Mouse (Mus musculus) midbrain, postnatal 0 days (tissue): Measurements from ENCODE around the gene Sec22a. TPM values are rescaled to one million over a fixed set of nuclear protein-coding genes. Genes with fewer than 3 reads are reported as not detected.

Experiments used
- ATAC-seq: fragments of 200-750 bp; cut with Nextera tagmentation; 2 replicates; pipeline ENCODE4 v1.8.0; 2017; ENCODE audit warnings: moderate number of reproducible peaks, mild to moderate bottlenecking, moderate TSS enrichment, moderate library complexity; ENCODE audit not compliant: low FRiP score
- DNase-seq: peaks from one replicate; pipeline ENCODE4 v3.0.0-alpha.2; 2015; ENCODE audit warnings: low spot score
- H3K27ac ChIP-seq: fragments of 300-500 bp; sonication (generic); 2 replicates; pipeline ENCODE4 v1.5.1; 2014; ENCODE audit warnings: low read depth, mild to moderate bottlenecking, low read length, mixed read lengths
- H3K27me3 ChIP-seq: fragments of 300-500 bp; sonication (generic); 2 replicates; pipeline ENCODE4 v1.6.1; 2014; ENCODE audit warnings: low read length, control low read depth, mixed read lengths; ENCODE audit not compliant: insufficient read depth
- H3K36me3 ChIP-seq: fragments of 300-500 bp; sonication (generic); 2 replicates; pipeline ENCODE4 v1.6.1; 2014; ENCODE audit warnings: low read length, control low read depth, mixed read lengths; ENCODE audit not compliant: insufficient read depth
- H3K4me1 ChIP-seq: fragments of 300-500 bp; sonication (generic); 2 replicates; pipeline ENCODE4 v1.6.1; 2014; ENCODE audit warnings: mild to moderate bottlenecking, control low read depth, antibody characterized with exemption, low read length, mixed read lengths; ENCODE audit not compliant: insufficient read depth
- H3K4me2 ChIP-seq: fragments of 300-500 bp; sonication (generic); 2 replicates; pipeline ENCODE4 v1.6.1; 2014; ENCODE audit warnings: low read depth, mild to moderate bottlenecking, low read length, mixed read lengths; ENCODE audit not compliant: poor library complexity, severe bottlenecking
- H3K4me3 ChIP-seq: fragments of 300-500 bp; sonication (generic); 2 replicates; pipeline ENCODE4 v1.5.1; 2014; ENCODE audit warnings: low read depth, mild to moderate bottlenecking, low read length, moderate library complexity
- H3K9ac ChIP-seq: fragments of 300-500 bp; sonication (generic); replicated peaks from 2 replicates; pipeline ENCODE4 v1.6.1; 2014; ENCODE audit warnings: mild to moderate bottlenecking, low read length, moderate library complexity, mixed read lengths; ENCODE audit not compliant: poor library complexity, severe bottlenecking
- H3K9me3 ChIP-seq: fragments of 300-500 bp; sonication (generic); 2 replicates; pipeline ENCODE4 v1.6.1; 2016; ENCODE audit warnings: low read length, control low read depth
- CTCF ChIP-seq: IDR thresholded peaks from 2 replicates; pipeline ENCODE4 v1.5.1; 2016; ENCODE audit warnings: antibody characterized with exemption, mild to moderate bottlenecking
- WGBS: fragments of 180-500 bp; shearing (Covaris S2); extraction: QIAGEN DNeasy Blood & Tissue Kit; methylation state at CpG from one replicate; pipeline ENCODE4 v1.1.7; 2014; 5-methylcytosine and 5-hydroxymethylcytosine counted together
- polyA plus RNA-seq: library from polyadenylated mRNA; unstranded; fragments of >200 nt; fragmentation: Nextera tagmentation; extraction: Ambion mirVana; gene quantifications from 2 replicates; pipeline ENCODE4 v1.2.1, GENCODE M21; 2015
- total RNA-seq: library from RNA; depleted of rRNA; stranded (reverse); fragments of >200 nt; gene quantifications from 2 replicates; pipeline ENCODE4 v1.2.3, GENCODE M21; 2014; rRNA removed

Gene Sec22a
- total RNA-seq (17.3 and 22.4 TPM in 2 replicates), polyA plus RNA-seq (36.7 and 39.9 TPM in 2 replicates)

DNA sequence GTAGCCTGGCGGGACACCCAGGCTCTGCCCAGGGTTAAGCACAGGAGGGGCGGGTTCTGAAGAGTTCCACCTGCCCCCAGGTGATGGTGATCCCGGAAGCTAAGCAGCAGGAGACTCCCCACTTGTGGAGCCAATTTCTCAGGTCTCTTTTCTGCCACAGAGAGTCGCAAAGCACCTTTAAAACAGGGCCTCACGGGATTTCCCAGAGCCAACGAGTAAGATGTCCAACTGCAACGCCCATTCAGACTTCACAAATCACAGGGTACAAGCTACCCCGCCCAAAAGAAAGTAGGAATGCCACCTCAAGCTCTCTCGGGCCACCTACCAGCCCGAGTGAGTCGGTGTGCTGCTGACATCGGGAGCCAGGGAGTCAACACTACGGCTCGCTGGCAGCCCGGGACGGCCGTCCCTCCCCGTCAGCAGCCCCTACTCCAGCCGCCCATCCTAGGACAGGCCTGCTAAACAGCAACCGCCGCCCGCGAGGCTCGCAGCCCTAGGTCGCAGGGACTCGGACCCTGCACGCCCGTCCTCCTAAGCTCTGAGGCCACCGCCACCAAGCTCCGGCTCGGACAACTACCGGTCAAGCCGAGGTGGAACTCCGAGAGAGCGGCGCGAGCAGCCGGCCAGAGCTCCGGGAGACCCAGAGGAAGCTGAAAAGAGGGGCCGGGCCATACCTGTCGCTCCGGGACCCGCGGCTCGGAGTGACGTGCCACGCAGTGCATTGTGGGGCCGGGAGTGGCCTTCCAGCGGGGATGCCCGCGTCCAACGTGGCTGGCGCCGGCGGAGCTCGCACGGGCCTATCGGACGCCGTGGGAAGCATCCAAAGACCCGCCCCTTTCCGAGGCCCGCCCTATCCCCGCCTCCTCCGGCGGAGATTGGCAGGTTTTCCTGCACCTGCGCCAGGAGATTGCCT is at the start of gene Sec22a:
Gene Sec22a (minus strand): TSS at position 769 of the 913 bp plus-strand sequence.
- no peaks in the 10 kb centered on the region for H3K4me1 ChIP-seq
- H3K36me3 ChIP-seq, result no peaks in the 10 kb centered on the region
- peak within 1 kb of the TSS; percentile 75 for H3K9ac ChIP-seq
- H3K4me2 ChIP-seq, result peak within 1 kb of the TSS; percentile 67
- peak; percentile 98 for DNase-seq
- peak; percentile 26; the same call in 1 of the 2 replicates for TF ChIP-seq CTCF
- H3K27ac ChIP-seq, result peak within 1 kb of the TSS; percentile 72
- H3K9me3 ChIP-seq, result no peaks in the 10 kb centered on the region
- peak; percentile 100 for ATAC-seq
- H3K4me3 ChIP-seq, result peak within 1 kb of the TSS; percentile 75
- H3K27me3 ChIP-seq, result no peaks in the 10 kb centered on the region
- WGBS, result under 1% methylated on average over 67 of the region's 67 CpGs

DNA sequence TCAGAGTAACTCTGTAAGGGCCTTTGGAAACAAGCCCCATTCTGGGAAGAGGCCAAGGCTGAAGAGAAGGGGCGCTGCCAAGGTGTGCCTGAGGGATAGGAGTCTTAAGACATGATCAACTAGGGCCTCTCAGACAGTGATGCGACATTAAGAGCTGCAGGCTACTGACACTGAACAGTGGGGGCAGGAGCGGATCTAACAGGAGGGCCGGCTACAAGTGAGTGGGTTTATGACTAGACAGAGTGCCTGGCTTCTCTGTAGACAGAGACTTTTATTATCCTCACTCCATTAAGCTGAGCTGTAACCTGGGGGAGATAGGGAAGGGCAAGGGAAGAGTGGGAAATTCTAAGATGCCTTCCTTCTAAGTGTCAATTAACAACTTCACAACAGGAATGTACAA is 43.0 kb upstream of the Sec22a start:
- H3K4me1 ChIP-seq, result no peaks in the 10 kb centered on the region
- H3K9ac ChIP-seq, result no peak overlapping the region
- 67% methylated on average over 4 of the region's 4 CpGs for WGBS
- no peaks in the 10 kb centered on the region for H3K27me3 ChIP-seq
- no peak overlapping the region for H3K4me3 ChIP-seq
- H3K27ac ChIP-seq, result no peak overlapping the region
- H3K4me2 ChIP-seq, result no peak overlapping the region
- no peak for TF ChIP-seq CTCF
- ATAC-seq (no peak), DNase-seq (no peak)
- no peaks in the 10 kb centered on the region for H3K9me3 ChIP-seq
- H3K36me3 ChIP-seq, result peaks cover 5% of the 10 kb centered on the region; the same call in 1 of the 2 replicates

DNA sequence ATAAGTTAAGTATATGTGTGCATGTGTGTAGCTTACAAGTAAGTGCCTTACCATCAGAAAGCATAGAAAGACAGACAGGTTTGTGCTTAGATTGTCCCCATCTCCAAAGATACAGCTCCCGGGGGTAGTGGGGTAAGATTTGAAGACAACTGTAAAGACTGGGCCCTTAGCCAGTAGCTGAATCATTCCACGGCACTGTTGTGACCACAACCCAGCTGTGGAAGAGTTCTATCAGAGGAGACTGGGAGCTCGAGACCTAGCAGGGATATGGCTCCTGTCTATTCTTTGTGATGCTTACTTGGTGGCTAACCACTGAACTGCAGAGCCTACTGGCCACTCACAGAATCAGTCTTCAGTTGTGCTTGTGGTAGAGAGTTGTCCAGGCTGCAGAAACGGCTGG is 42.4 kb upstream of the Sec22a start:
- no peaks in the 10 kb centered on the region for H3K9me3 ChIP-seq
- H3K4me1 ChIP-seq, result no peaks in the 10 kb centered on the region
- H3K4me2 ChIP-seq, result no peak overlapping the region
- DNase-seq (no peak), ATAC-seq (no peak)
- H3K36me3 ChIP-seq, result peaks cover 5% of the 10 kb centered on the region; the same call in 1 of the 2 replicates
- H3K9ac ChIP-seq, result no peak overlapping the region
- H3K4me3 ChIP-seq, result no peak overlapping the region
- H3K27ac ChIP-seq, result no peak overlapping the region
- TF ChIP-seq CTCF, result no peak
- WGBS, result 86% methylated on average over 4 of the region's 4 CpGs
- H3K27me3 ChIP-seq, result no peaks in the 10 kb centered on the region

DNA sequence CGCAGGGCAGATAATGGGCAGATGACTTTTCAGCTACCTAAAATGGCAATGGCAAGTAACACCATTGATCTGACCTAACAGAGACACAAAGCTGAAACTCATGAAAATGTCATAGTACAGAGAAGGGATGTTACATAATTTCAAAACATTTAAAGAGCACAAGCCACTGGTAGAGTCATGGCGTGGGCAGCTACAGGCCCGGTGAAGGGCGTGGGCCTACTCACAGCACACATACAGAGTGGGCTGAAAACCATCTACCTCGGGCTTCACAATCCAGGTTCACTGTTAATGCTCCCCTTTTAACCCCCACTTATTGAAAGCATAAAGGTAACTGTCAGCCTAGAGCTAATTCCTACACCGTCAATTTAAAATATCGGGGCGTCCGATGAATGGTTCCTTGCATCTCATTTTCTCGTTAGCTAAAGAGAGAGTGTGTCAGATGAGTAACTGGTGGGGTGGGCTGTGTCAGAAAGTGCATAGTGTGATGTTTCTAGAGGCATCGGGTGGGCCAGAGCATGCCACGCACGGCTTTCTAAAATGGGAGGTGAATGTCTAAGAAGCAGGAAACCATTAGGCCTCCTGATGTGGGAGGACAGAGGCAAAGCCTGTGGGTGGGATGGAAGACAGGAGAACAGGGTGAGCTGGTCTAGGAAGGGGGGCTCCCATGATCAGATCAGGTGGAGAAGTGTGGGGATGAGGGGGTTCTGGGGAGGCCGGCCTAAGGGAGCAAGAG is 41.8 kb upstream of the Sec22a start:
- WGBS, result 88% methylated on average over 14 of the region's 14 CpGs
- no peak for DNase-seq
- H3K4me1 ChIP-seq, result no peaks in the 10 kb centered on the region
- peaks cover 5% of the 10 kb centered on the region; the same call in 1 of the 2 replicates for H3K36me3 ChIP-seq
- H3K9ac ChIP-seq, result no peak overlapping the region
- no peaks in the 10 kb centered on the region for H3K27me3 ChIP-seq
- no peak overlapping the region for H3K4me3 ChIP-seq
- H3K9me3 ChIP-seq, result no peaks in the 10 kb centered on the region
- no peak overlapping the region for H3K4me2 ChIP-seq
- no peak for TF ChIP-seq CTCF
- no peak overlapping the region for H3K27ac ChIP-seq
- ATAC-seq, result no peak

DNA sequence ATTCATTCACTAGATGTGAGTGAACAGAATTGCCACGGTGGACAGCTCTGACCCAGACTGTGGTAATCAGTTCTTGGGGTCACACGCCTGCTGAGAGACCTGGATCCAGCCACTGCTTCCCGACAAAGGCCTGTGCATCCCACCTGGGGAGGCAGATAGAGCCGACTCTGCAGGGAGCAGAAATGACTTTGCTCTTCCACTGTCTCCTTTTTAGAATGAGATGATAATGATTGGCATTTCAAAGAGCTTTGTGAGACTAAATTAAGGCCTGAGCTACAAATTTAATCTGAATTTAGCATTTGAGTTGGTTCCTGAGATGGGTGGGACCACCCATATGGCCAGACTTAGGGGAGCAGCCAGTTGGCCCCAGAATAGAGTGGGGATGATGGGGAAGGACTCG is 41.1 kb upstream of the Sec22a start:
- no peak overlapping the region for H3K4me3 ChIP-seq
- TF ChIP-seq CTCF, result no peak
- H3K27me3 ChIP-seq, result no peaks in the 10 kb centered on the region
- H3K9me3 ChIP-seq, result no peaks in the 10 kb centered on the region
- no peak overlapping the region for H3K27ac ChIP-seq
- DNase-seq, result no peak
- 37% methylated on average over 5 of the region's 5 CpGs for WGBS
- ATAC-seq, result no peak
- no peak overlapping the region for H3K9ac ChIP-seq
- 0 out of 2 replicates have a peak, but pooled peaks cover 3% of the 10 kb centered on the region for H3K36me3 ChIP-seq
- no peaks in the 10 kb centered on the region for H3K4me1 ChIP-seq
- no peak overlapping the region for H3K4me2 ChIP-seq
